40 mouse cellular contexts compared by ENCODE assay signal in genomic region chr11:103449721-103450120, GRCm38 (mm10). TPM values are rescaled to one million over a fixed set of nuclear protein-coding genes. Genes with fewer than 3 reads are reported as not detected.
"Had no signal": no experiment of that assay in that cellular context is flagged by ENCODE, and none has a peak within 500 bp of the region (broad histone marks: within the 10 kb centered on the region; RNA-seq: fewer than 3 reads in every experiment).

No protein-coding gene starts in this region.

RNA-seq across cellular contexts. Expression of gene Lrrc37a, which starts 54.7 kb away (rescaled TPM):
- total RNA-seq: left cerebral cortex, postnatal 10 days; left cerebral cortex, postnatal 14 days; left cerebral cortex, postnatal 25 days; left cerebral cortex, postnatal 36 days; left cerebral cortex, postnatal 4 days; liver, adult 2 months; megakaryocyte progenitor cell, adult 5-6 weeks; megakaryocyte, adult 5-6 weeks; megakaryocyte-erythroid progenitor cell, adult 5-6 weeks; midbrain, postnatal 0 days; monocyte, adult 5-6 weeks had no signal
- polyA plus RNA-seq: limb, embryonic 10.5 days; limb, embryonic 11.5 days; limb, embryonic 12.5 days; limb, embryonic 13.5 days; limb, embryonic 14.5 days; limb, embryonic 15.5 days; liver, adult 2 months; liver, embryonic 11.5 days; liver, embryonic 12.5 days; liver, embryonic 13.5 days; liver, embryonic 14.5 days; liver, embryonic 15.5 days; liver, embryonic 16.5 days; liver, postnatal 0 days; lung, adult 2 months; lung, embryonic 14.5 days; lung, embryonic 15.5 days; lung, embryonic 16.5 days; lung, postnatal 0 days; macrophage; midbrain, embryonic 10.5 days; midbrain, embryonic 11.5 days; midbrain, embryonic 12.5 days; midbrain, embryonic 13.5 days; midbrain, embryonic 14.5 days; midbrain, embryonic 15.5 days; midbrain, embryonic 16.5 days; midbrain, postnatal 0 days; myocyte; neural tube, embryonic 11.5 days; neural tube, embryonic 12.5 days had no signal
